Mouse (Mus musculus) adipocyte (in vitro differentiated cells): ENCODE data around the gene Map3k21.
A peak's percentile ranks its signal among the peaks of the same experiment; 100 is the strongest.

Source experiments
- DNase-seq: peaks from one replicate; pipeline ENCODE4 v3.0.0-alpha.2; 2016; ENCODE audit warnings: low spot score

Gene Map3k21

DNA sequence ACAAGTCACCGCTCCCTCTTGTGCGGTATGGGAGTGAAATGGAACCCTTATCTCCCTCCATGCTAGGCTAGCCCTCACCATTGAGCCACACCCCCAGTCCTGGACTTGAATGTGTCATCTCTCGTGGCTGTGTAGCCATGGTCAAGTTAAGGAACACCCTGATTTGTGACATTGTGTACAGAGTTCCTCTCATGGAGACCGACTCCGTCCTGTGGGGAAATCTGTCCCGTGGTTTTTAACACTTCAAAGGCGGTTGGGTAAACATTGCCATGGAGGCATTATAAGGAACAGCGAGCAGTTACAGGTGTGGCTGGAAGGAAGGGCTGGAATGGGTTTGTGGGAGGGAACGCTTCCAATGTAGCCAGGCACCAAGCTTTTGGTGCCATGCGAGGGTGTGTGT lies 6.8 kb downstream of the Map3k21 start:
- no peak for DNase-seq

DNA sequence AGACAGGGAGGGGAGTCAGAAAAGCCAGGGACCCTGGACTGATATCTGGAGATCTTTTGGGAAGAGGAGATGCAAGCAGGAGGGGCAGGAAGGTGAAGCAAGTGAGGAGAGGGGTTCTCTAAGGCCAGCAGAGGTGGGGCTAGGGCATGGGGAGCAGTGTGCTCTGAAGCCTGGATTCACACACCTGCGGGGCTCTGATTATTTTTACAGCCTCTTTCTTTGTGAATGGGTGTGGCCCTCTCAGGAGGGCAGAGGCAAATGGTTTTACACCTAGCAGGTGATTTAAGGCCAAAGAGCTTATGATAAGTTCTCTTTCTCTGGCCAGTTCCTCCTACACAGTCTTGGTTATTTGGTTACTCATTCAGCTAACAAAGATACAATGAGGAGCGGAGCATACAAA lies 8.5 kb downstream of the Map3k21 start:
- DNase-seq = no peak

DNA sequence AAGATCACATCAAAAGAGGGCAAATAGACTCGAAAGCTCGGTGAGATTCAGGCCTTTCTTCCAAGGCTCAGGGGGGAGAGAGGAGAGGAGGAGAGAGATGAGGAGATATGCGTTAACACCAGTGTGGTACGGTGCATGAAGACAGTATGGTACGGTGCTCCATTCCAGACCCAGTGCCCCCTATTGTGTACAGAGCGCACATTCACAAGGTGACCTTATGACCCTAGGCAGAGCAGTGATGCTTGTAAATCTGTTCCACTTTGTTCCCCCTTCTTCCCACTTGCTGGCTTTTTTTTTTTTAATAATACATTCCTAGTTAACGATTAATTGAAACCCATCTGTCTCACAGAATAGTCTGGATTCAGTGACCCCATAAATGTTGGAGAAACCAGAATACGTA lies 9.3 kb downstream of the Map3k21 start:
- DNase-seq = no peak

DNA sequence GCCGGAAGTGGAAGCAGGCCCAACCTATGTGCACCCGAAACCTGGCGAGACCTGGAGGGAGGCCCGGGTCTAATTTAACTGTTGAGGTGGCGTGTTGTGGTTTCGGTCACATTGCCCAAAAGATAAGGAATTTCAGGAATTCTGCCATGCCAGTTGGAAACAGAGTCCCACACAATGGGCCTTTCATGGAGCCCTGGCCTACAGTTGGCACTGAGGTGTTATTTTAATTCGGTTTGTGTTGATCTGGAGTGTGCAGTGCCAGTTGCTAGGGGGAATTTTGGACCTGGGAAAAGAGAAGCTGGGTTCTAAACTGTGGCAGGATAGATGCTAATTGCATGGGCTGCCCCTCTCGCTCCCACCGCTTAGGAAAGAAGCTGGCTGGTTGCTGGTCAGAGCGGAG lies 10.0 kb downstream of the Map3k21 start:
- no peak for DNase-seq

DNA sequence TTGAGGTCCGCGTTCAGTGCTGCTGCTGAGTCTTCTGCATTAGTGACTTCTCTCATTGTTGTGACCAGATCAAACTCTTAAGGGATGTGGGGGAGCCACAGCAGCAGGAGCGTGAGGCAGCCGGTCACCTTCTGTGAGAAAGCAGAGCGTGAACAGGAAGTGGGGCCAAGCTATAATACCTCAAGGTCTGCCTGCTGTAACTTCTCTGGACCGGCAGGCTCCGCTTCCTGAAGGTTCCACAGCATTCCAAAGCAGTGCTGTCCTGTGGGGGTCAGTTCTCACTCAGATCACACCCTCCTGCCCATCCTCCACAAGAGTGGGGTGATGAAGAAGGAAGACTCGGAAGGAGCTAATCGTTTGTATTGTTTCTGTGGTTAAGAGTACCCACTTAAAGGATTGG lies 10.5 kb downstream of the Map3k21 start:
- DNase-seq = no peak

DNA sequence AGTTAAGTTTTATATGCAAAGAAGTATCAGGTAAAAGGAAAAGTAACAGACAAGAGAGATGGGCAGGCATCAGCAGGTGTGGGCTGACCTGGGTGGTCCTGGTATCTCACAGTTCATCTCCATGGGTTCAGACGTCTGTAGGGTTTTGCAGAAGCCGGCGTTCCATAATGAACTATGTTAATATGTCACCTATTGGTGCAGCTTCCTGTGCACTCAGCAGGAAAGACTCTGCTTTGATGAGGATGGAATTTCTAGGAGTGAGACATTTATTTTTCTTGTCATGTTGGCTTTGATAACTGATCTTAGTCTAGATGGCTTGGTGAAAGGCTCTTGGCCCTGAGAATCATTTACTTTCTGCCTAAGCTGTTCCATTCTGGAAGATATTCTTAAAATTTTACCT lies 12.1 kb downstream of the Map3k21 start:
- DNase-seq = no peak

DNA sequence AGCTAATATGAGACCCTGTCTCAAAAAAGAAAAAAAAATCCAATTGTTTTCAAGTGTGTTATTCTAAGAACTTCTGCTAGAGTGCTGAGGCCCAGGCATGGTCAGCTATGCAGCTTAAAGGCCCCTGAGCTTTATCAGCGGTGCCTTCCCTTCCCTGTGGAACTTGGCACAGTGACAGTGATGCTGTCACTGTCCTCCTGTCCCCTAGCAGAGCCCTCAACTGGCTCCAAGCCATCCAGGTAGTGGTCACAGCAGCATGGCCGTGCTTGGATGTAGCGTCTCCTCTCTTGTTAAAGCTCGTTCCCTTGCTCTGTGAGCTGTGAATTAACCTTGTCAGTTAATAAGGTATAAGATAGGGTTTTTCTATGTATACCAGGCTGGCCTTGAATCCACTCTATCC lies 16.4 kb downstream of the Map3k21 start:
- DNase-seq = no peak

DNA sequence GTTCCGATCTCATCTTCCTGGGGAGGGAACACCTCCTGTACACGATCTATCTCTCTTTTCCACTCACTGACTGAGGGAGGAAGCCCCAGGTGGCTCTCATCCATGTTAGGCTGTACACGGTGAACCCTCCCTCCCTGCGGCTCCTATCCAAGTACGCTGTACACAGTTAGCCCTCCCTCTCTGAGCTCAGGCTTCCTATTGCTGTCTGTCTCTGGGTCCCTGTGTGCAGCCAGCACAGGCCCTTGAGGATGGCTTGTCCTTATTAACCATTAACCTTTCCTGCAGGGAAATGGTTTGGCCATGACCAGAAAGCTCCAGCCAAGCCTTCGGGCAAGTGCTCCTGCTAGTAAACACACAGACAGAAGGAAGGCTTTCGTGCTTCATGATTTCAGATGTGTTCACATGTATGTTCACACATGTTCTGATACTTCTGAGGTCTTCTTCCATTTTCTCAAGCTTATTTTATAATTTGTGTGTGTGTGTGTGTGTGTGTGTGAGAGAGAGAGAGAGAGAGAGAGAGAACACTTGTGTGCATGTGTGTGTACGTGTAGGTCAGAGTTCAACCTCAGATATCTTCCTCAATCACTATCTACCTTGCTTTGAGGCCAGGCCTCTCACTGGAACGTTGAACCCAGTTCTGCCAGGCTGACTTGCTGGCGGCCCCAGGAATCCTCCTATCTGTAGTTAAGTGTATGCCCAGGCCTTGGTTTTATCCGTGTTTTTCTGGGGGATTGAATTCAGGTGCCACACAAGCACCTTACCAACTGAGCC lies 20.2 kb downstream of the Map3k21 start:
- no peak for DNase-seq

DNA sequence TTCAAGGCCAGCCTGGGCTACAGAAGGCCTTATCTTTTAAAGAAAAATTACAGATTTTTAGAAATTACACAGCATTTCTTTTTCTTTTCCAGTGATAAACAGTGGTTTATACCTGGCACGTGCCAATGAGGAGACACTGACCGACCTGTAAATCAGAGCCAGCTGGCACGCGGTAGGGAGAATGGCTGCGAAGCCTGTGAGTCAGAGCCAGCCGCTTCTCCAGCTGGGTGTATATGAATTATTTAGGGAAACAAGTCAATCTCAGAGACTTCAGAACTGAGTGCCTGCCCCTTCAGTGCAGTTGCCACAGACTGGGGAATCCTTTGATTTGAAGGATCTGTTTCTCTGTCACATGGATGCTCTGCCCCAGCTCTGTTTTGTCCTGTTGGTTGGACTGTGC lies 21.6 kb downstream of the Map3k21 start:
- no peak for DNase-seq

DNA sequence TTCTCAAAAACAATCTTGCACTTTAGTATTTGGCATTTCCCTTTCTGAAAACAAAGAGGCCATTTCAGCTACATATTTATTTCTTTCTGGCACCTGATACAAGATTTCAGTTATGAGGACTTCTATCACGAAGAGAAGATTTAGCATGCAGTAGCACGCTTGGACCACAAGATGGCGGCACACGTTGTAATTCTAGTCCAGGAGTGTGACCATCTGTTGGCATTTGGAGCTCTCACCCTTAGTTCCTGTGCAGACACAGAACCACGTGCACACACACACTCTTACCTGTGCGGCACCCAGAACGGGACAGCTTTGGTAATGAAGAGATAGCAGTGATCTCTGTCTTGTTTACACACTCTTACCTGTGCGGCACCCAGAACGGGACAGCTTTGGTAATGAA lies 25.4 kb downstream of the Map3k21 start:
- DNase-seq = peak; percentile 47

DNA sequence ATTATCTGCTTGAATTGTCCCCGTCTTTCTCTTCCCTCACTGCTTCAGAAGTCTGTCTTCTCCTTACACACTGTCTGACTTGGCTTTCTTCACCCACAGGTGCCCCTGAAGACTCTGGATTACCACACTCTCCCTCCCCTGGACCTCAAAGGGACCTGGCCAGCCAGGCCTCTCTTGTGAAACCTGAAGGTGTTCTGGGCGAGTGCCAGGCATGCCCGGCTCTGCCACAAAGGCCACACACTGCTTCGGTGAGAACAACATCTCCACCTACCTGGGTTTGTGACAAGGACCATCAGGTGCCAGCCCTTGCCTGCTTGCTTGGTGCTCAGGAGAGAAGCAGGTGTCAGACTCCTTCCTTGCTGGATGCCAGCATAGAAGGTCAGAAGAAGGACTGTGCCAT lies 34.3 kb downstream of the Map3k21 start:
- DNase-seq = no peak

DNA sequence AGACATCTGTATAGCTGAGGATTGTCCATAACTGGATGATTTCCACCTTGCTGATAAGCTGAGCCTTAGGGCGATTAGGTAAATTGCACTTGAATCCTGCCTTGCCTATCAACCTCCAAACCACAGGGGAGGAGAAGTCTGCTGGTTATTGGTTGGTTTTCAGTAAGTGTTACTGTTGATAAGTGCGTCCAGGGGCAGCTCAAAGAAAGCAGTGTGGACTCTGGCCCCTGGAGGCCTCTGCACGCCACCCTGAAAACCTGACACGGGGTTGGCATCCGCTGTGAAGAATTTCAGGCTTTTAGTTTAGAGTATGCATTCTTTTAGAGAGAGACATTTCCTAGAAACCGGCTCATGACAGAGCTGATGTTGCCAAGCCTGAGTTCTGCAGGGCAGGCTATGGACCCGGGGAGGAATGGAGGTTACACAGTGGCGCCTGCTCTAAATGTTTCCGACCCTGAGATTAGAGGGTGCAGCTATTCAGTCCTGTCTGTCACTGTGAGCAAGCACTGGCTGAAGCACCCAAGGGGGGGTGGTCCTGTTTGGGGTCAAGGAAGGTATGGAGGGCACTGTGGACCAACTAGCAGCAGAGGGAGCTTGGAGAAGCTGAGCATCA lies 38.6 kb downstream of the Map3k21 start:
- no peak for DNase-seq

DNA sequence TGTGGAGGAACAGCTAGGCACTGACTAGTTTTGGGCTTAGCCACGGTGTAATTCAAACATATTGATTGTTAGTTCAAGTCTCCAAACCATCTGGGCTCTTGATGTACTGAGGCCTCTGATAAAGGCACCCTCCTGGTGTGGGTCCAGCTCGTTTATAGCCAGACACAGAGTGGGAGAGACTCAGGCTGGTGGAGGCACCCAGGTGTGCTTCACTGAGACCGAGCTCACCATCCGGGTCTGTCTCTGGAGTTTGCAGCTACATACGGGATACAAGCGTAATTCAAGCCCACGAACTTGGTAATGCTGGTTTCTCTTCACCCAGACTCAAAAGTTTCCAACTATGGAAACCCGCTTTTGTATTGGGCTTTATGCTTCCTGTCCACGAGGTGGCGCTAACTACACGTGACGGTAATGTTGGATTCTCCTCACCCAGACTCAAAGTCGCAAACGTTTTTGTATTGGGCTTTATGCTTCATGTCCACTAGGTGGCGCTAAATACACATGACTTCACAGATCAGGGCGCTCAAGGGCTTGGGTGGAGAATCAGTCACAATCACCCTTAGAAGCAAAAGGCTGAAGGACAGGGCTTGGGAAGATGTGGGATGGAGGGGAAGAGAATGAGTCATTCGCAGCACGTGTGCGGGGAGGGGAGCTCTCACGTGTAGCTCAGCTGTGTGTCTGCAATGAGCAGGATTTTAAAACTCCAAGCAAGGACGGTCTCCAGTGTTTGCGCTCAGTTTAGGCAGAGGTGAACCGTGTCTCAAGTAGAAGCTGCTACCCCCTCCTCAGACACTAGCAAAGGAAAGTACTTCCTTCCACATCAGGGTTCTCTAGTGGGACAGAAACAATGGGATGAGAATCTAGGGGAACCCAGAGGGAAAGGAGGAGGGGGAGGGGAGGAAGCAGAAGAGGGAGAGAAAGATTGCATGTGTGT lies 40.0 kb downstream of the Map3k21 start:
- peak; percentile 86 for DNase-seq

DNA sequence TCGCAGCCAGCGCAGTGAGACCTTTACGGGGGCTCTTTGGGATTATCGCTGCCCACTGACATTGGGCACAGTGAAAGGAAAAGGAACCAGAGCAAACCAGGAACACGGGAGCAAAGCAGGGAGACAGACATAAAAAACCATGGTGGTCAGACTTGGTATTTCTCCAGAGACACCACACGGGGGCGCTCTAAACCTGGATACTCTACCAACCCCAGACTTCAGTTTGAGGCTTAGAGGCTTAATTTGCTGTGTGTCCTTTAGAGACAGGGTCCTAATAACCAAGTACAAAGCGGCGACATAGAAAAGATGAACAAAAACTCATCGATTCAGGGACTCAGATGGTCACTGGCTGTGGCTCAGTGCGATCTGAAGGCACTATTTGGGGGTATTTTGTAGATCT lies 45.4 kb downstream of the Map3k21 start:
- peak; percentile 5 for DNase-seq

DNA sequence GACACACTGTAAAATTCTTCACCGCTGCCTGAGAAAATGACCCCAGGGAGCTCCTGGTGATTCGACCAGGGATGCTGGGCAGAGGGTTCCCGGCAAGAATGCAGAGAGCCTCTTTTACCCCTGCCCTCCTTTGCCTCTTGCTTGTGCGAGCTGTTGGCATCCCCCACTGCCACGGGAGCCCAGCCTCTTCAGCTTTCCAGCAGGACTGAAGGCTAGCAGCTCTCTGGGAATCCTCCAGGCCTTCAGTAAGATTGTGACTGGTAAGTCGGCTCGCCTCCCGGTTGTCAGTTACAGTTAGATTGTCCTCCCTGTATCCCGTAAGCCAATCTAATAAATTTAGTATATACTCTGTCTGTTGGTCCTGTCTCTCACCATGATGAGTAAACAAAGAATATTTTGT lies 46.5 kb downstream of the Map3k21 start:
- no peak for DNase-seq

DNA sequence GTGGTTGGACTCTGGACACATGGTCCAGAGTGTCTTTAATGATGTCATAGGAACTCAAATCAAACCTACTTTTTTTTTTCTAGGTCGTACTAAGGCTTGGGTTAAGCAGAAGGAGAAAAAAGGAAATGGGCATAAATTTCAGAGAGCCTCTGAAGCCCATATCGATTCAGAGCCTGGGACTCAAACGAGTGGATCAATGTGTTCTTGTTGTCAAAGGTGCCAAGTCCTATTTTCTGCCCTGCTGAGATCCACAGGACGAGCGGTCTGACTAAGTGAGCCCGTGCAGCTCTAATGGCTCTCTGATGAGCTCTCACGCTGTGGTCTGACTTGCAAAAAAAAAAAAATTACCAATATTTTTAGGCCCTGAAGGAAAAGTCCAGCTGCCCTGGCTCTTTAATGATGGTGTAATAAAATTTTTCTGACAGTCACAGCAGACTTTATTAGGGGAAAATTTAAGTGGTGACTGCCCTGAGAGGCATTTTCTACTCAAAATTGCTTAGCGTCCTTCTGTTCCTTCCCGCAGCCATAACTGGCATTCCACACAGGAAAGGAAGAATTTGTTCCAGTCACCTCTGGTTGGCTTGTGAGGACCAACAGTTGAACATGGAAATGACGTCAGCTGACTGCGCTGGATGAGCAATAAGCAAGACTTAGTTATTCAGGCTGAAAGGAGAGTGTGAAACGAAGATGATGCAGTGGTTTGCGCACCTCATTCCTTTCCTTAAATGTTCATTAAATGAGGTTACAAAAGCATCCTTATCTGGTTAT lies 47.2 kb downstream of the Map3k21 start:
- DNase-seq = no peak

DNA sequence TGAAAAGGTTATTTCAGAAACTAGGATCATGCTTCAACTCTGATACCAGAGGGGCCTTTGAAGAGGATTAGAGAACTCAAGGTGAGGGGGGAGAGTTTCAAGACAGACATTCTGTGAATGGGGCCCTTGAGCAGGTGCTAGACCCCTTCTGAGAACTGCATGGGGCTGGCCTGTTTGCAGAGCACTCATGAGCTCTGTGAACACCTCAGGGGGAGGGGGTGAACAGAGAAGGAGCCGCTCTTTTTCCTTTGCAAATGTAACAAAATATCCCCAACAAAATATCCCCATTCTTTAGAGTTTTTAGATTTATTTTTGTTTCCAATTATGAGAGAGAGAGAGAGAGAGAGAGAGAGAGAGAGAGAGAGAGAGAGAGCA lies 47.7 kb downstream of the Map3k21 start:
- DNase-seq = no peak

DNA sequence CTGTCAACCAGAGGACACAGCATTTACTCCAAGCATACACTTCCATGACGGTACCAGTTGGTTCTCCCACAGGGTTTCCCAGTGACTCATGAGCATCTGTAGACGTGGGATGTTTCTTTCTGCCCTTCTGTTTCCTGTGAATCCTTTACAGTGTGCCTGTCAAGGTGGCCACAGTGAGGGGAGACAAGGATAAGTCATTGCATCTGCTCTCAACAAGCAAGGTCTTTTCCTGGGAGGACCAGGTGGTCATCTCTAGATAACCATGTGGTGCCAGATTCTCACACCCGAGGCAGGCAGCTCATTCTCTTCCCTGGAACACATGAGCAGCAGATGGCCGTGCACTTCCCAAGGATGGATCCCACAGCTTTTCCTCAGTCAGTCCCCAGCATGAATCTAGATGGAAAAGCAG lies 49.1 kb downstream of the Map3k21 start:
- DNase-seq = no peak

DNA sequence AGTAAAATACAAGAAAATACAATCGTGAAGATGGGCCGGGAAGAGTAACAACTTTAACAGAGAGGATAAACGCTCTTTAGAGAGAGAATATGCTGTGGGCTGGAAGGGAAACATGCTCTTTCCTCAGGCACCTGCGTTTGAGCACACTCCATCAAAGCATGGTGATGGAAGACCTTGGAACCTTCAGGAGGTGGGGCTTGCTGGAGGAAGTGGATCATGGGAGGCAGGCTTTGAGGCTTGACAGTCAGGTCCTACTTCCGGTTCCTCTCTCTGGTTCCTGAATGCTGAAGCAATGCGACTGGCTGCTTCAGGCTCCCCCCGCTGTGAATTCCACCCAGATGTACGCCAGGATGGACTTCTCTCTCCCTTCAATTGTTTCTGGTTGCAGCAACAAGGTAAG lies 49.8 kb downstream of the Map3k21 start:
- DNase-seq = no peak

DNA sequence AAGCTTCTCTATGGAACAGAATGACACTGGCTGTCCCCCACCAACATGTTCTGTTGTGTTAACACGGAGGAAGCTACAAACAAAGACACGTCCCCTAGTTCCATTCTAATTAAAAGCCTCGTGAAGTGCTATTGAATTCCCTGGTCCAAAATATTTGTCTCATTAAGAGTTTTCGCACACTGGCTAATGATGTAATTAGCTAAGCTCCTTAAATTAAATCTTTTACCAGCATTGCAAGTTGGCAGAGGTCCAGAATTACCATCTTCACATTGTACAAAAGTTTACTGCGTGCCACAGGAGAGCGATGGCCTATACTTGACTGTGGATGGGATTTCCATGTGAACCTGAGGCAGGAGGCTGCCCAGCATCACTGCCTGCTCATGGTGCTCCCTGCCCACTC lies 51.5 kb downstream of the Map3k21 start:
- no peak for DNase-seq

DNA sequence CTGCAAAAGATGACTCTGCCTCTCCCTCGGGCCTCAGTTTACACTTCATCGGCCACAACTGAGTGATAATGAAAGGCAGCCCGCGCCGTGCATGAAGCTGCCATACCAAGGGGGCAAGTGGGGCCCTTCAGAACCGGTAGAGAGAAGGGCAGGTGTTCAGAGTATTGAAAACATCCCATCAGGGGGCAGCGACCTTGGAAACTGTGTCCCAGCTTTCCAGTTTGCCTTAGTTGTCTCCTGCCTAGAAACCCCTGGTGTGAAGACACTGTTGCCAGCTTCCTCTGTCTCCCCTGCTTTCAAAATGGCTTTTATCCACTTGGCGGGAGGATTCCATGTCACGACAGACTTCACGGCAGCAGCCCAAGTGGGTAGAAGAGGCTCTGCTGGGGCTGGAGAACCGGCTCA lies 53.6 kb downstream of the Map3k21 start:
- no peak for DNase-seq

DNA sequence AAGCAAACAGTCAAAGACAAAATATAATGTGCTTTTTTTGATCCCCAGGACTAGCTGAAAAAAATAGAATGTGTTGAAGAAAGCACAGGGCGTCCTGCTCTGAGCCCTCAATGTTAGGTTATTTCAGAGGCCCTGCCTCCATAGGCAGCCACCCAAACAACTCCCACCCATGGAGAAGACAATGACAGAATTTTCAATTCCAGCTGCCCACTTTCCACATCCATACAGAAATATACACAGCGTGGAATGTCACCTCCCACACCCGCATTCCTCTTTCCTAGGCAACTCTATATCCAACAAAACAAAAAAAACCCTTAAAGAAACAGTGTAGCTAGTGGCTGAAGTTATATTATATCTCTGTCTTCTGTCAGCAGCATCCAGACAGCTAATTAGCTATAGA lies 61.1 kb downstream of the Map3k21 start:
- no peak for DNase-seq
